Mouse (Mus musculus): ENCODE data around the gene Frat1.

- no peak for TF ChIP-seq TAL1 (IDR thresholded peaks at IDR 0.05; ENCODE audit: low read length)
- peak; percentile 72 for TF ChIP-seq GATA1 (IDR thresholded peaks at IDR 0.05; ENCODE audit: low read length)
Measured at GRCm38 (mm10) chr19:41835407-41835806, 5.6 kb downstream of the Frat1 start.

All from erythroblast, embryonic 14.5 days (primary cell).